Mouse (Mus musculus): ENCODE measurements around the gene Zfp1. TPM values are rescaled to one million over a fixed set of nuclear protein-coding genes. Genes with fewer than 3 reads are reported as not detected.

The Zfp1 gene
- polyA plus RNA-seq, 1 experiment from 2014 or later = 22.0 TPM

- no peaks in the 10 kb centered on the region for H3K27me3 ChIP-seq (ENCODE audit: insufficient read depth, low read length)
- DNase-seq (peak; percentile 81), ATAC-seq (ENCODE audit: insufficient read depth) (peak; percentile 75)
- H3K9me3 ChIP-seq (ENCODE audit: low read depth, low read length) = no peaks in the 10 kb centered on the region
- peak overlapping the region; percentile 53 for H3K9ac ChIP-seq
- TF ChIP-seq CTCF (IDR thresholded peaks at IDR 0.05; ENCODE audit: low read depth) = no peak
- H3K4me2 ChIP-seq = 0 out of 2 replicates have a peak overlapping the region, but pooled peaks have one; percentile 12
- H3K4me3 ChIP-seq (ENCODE audit: low read depth, low read length) = no peak overlapping the region
- H3K4me1 ChIP-seq (ENCODE audit: insufficient read depth) = peaks cover 19% of the 10 kb centered on the region
- peaks cover 76% of the 10 kb centered on the region for H3K36me3 ChIP-seq (ENCODE audit: insufficient read depth)
- H3K27ac ChIP-seq (ENCODE audit: low read depth) = peak overlapping the region; percentile 96
- WGBS = 45% methylated on average over 10 of the region's 10 CpGs
Measured at GRCm38 (mm10) chr8:111716603-111717487, 73.6 kb downstream of the Zfp1 start.

GRCm38 (mm10) chr8:111717488-111717792 is 74.2 kb downstream of the Zfp1 start:
- WGBS = 86% methylated on average over 4 of the region's 4 CpGs
- Histone ChIP-seq H3K4me1 (ENCODE audit: insufficient read depth) (peaks cover 19% of the 10 kb centered on the region), H3K4me2 (0 out of 2 replicates have a peak overlapping the region, but pooled peaks have one; percentile 12)

GRCm38 (mm10) chr8:111717866-111718265 is 74.7 kb downstream of the Zfp1 start:
- Histone ChIP-seq H3K27me3 (ENCODE audit: insufficient read depth, low read length) (no peaks in the 10 kb centered on the region), H3K27ac (ENCODE audit: low read depth) (peak overlapping the region; percentile 96), H3K4me3 (ENCODE audit: low read depth, low read length) (no peak overlapping the region), H3K4me1 (ENCODE audit: insufficient read depth) (peaks cover 19% of the 10 kb centered on the region), H3K4me2 (0 out of 2 replicates have a peak overlapping the region, but pooled peaks have one; percentile 10), H3K9me3 (ENCODE audit: low read depth, low read length) (no peaks in the 10 kb centered on the region), H3K36me3 (ENCODE audit: insufficient read depth) (peaks cover 66% of the 10 kb centered on the region), H3K9ac (peak overlapping the region; percentile 53)
- DNase-seq = peak; percentile 53
- no peak for ATAC-seq (ENCODE audit: insufficient read depth)
- TF ChIP-seq CTCF (IDR thresholded peaks at IDR 0.05; ENCODE audit: low read depth) = peak; percentile 58
- 47% methylated on average over 6 of the region's 6 CpGs for WGBS

More at GRCm38 (mm10) chr8:111717488-111717792, 74.2 kb downstream of the Zfp1 start:
- no peaks in the 10 kb centered on the region for H3K9me3 ChIP-seq (ENCODE audit: low read depth, low read length)
- ATAC-seq (ENCODE audit: insufficient read depth) = no peak
- H3K4me3 ChIP-seq (ENCODE audit: low read depth, low read length) = no peak overlapping the region
- TF ChIP-seq CTCF (IDR thresholded peaks at IDR 0.05; ENCODE audit: low read depth) = no peak
- H3K27ac ChIP-seq (ENCODE audit: low read depth) = peak overlapping the region; percentile 96
- no peak for DNase-seq
- no peaks in the 10 kb centered on the region for H3K27me3 ChIP-seq (ENCODE audit: insufficient read depth, low read length)
- H3K9ac ChIP-seq = peak overlapping the region; percentile 53
- H3K36me3 ChIP-seq (ENCODE audit: insufficient read depth) = peaks cover 70% of the 10 kb centered on the region

- no peak overlapping the region for H3K4me2 ChIP-seq
- no peak for ATAC-seq (ENCODE audit: insufficient read depth)
- H3K9me3 ChIP-seq (ENCODE audit: low read depth, low read length) = no peaks in the 10 kb centered on the region
- H3K36me3 ChIP-seq (ENCODE audit: insufficient read depth) = peaks cover 55% of the 10 kb centered on the region
- WGBS = 45% methylated on average over 5 of the region's 5 CpGs
- no peak for TF ChIP-seq CTCF (IDR thresholded peaks at IDR 0.05; ENCODE audit: low read depth)
- peak overlapping the region; percentile 3 for H3K27ac ChIP-seq (ENCODE audit: low read depth)
- no peak overlapping the region for H3K9ac ChIP-seq
- no peak for DNase-seq
- no peaks in the 10 kb centered on the region for H3K27me3 ChIP-seq (ENCODE audit: insufficient read depth, low read length)
- peaks cover 19% of the 10 kb centered on the region for H3K4me1 ChIP-seq (ENCODE audit: insufficient read depth)
- no peak overlapping the region for H3K4me3 ChIP-seq (ENCODE audit: low read depth, low read length)
Measured at GRCm38 (mm10) chr8:111718937-111719336, 75.7 kb downstream of the Zfp1 start.

- no peaks in the 10 kb centered on the region for H3K27me3 ChIP-seq (ENCODE audit: insufficient read depth, low read length)
- ATAC-seq (ENCODE audit: insufficient read depth) (peak; percentile 48), DNase-seq (peak; percentile 66)
- H3K27ac ChIP-seq (ENCODE audit: low read depth) = no peak overlapping the region
- no peak overlapping the region for H3K4me2 ChIP-seq
- 33% methylated on average over 4 of the region's 4 CpGs for WGBS
- H3K4me1 ChIP-seq (ENCODE audit: insufficient read depth) = peaks cover 19% of the 10 kb centered on the region
- H3K36me3 ChIP-seq (ENCODE audit: insufficient read depth) = peaks cover 43% of the 10 kb centered on the region
- no peak for TF ChIP-seq CTCF (IDR thresholded peaks at IDR 0.05; ENCODE audit: low read depth)
- H3K9ac ChIP-seq = no peak overlapping the region
- no peak overlapping the region for H3K4me3 ChIP-seq (ENCODE audit: low read depth, low read length)
- no peaks in the 10 kb centered on the region for H3K9me3 ChIP-seq (ENCODE audit: low read depth, low read length)
Measured at GRCm38 (mm10) chr8:111720115-111720544, 76.9 kb downstream of the Zfp1 start.

Small RNA genes within 50 kb of the gene (microRNA-seq; reads per million reads assigned to microRNA genes)
- gene Mir7076 (ENCODE audit: borderline number of aligned reads) = not detected

Other genes with a start within 250 kb of the Zfp1 start
- 0.07 TPM in 1 of 2 replicates, not detected in the other for gene Fa2h, start 249.6 kb upstream of the Zfp1 start, polyA plus RNA-seq (2014; fragmentation: Nextera tagmentation; extraction: Ambion mirVana)
- 4.4 TPM in 2 replicates for gene Wdr59, start 121.3 kb upstream of the Zfp1 start, polyA plus RNA-seq (2014; fragmentation: Nextera tagmentation; extraction: Ambion mirVana)
- 39.4 and 51.6 TPM in 2 replicates for gene Znrf1, start 107.3 kb upstream of the Zfp1 start, polyA plus RNA-seq (2014; fragmentation: Nextera tagmentation; extraction: Ambion mirVana)
- 0.30 TPM in 2 replicates for gene Ldhd, start 13.0 kb upstream of the Zfp1 start, polyA plus RNA-seq (2014; fragmentation: Nextera tagmentation; extraction: Ambion mirVana)
- gene Ctrb1, start 47.6 kb downstream of the Zfp1 start, polyA plus RNA-seq (2014; fragmentation: Nextera tagmentation; extraction: Ambion mirVana) = not detected in 2 replicates
- gene Bcar1, start 100.4 kb downstream of the Zfp1 start, polyA plus RNA-seq (2014; fragmentation: Nextera tagmentation; extraction: Ambion mirVana) = 54.5 and 56.3 TPM in 2 replicates
- gene Cfdp1, start 210.9 kb downstream of the Zfp1 start, polyA plus RNA-seq (2014; fragmentation: Nextera tagmentation; extraction: Ambion mirVana) = 195 and 200 TPM in 2 replicates
- gene Tmem170, start 233.3 kb downstream of the Zfp1 start, polyA plus RNA-seq (2014; fragmentation: Nextera tagmentation; extraction: Ambion mirVana) = 7.0 and 7.3 TPM in 2 replicates

All from lung, embryonic 14.5 days (tissue).